Mouse (Mus musculus) cerebellum, adult (tissue): ENCODE data around the gene Plod3.
"Not testable (repeated sequence)": the region's sequence is repeated elsewhere in the genome, so short reads cannot be mapped to it uniquely, and the experiment has no call there.

Source experiments
- ATAC-seq: cut with Nextera tagmentation; 2 replicates; pipeline ENCODE4 v1.9.2; 2017; ENCODE audit warnings: mild to moderate bottlenecking, moderate library complexity, mixed read lengths; ENCODE audit not compliant: insufficient number of reproducible peaks, low FRiP score, low TSS enrichment

Gene Plod3

GRCm38 (mm10) chr5:136986695-136987137, at the start of gene Plod3:
Gene Plod3, plus strand, starts transcription at chr5:136987019.
- ATAC-seq, result peak; percentile 90

DNA sequence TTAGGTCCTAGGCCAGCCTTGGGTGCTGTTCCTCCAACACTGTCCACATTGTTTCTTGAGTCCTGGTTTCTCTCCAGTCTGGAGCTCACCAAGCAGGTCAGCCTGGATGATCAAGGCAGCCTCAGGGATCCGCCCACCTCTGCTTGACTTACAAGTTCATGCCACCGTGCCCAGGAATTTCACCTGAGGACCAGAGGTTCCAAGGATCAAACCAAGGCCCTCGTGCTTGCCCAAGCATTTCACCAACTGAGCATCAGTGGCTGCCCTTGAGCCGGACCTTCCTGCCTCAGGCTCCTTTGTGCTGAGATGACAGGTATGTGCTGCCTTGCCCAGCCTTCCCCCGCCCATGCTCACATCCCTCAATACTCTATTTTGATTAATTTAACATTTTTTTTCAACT, 49.2 kb upstream of the Plod3 start:
- ATAC-seq, result no peak

- ATAC-seq, result no peak
Observed at GRCm38 (mm10) chr5:136939284-136939683, 47.5 kb upstream of the Plod3 start.

DNA sequence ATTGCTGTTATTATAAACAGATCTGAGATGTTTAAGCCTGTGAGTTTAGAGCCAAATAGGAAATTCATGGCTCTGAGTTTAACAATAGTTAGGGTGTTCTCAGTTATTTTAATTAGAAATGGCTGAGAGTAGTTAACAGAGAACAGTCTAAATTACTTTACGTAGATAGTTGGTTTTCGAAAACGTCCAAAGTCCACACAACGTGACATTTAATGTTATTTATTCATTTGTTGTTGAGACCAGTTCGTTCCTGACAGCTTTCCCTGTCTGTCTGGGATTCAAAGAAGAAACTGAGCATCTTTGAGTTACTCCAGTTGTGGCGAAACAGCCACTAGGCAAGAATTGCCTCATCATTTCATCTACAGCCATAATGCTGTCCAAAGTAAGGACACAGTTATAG, 46.8 kb upstream of the Plod3 start:
- ATAC-seq, result not testable (repeated sequence)

DNA sequence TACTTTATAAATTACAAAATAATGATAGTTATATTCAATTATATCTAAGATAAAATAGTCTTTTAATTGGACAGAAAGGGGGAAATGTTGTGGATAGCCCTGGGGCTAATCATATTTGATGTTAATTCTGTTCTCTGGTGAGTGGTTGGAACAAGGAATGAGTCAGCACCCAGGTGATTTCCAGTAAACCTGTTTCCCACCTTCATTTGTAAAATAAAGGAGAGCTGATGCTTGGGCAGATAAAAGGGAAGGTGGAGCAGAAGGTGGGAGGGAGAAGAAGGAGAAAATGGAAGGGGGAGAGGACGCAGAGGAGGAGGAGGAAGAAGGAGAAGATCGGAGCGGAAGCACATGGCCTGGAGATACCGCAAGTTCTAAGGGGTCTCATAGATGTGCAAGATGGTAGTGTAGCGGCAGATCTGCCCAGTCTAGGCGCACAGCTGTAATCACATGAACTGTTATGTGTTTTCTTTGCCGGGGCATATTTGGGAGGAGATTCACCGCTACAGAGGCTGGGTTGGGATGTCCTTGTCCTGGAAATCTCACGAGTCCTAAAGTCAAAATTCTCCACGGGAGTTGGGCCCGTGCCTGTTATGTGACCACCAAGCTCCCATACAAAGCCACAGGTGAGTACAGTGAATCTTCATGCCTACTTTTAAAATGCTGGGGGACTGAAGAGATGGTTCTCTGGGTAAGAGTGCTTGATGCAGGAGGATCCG, 45.8 kb upstream of the Plod3 start:
- no peak for ATAC-seq

- no peak for ATAC-seq
Observed at GRCm38 (mm10) chr5:136942781-136943180, 44.0 kb upstream of the Plod3 start.

- no peak for ATAC-seq
Observed at GRCm38 (mm10) chr5:136943382-136943781, 43.4 kb upstream of the Plod3 start.

DNA sequence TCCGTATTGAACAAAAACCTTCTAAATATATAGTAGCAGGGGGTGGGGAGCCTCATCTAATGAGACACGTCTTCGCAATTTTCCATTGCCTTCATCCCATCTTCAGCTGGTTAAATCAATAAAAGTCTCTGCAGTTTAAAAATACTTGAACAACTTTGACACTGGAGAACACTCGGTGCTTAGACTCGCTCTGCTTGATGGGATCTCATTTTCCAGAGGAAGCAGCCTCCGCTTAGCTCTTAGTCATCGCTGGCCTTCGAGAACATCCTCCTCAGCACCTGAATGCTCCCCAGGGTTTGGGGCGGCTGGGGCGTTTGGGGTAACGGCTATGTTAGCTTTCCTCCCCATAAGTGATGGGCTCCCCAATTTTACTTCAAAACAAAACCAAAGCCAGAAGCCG, 41.7 kb upstream of the Plod3 start:
- no peak for ATAC-seq

- no peak for ATAC-seq
Observed at GRCm38 (mm10) chr5:136947874-136948273, 38.9 kb upstream of the Plod3 start.

GRCm38 (mm10) chr5:136949551-136950336, 37.1 kb upstream of the Plod3 start:
- ATAC-seq, result not testable (repeated sequence)

DNA sequence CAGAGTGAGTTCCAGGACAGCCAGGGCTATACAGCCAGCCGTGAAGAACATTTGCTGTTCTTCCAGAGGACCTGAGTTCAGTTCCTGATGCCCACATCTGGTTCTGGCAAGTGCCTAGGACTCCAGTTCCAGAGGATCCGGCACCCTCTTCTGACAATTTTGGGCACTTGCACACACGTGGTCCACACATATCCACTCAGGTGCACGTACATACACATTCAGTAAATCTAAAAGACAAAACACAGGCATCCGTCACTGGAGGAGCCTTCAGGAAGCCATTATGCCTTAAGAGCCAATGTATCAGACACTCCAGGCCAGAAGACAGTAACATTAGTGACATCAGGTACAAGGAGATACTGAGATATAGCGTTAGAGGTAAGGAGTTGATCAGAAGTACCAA, 36.3 kb upstream of the Plod3 start:
- ATAC-seq, result no peak

GRCm38 (mm10) chr5:136952153-136952552, 34.7 kb upstream of the Plod3 start:
- no peak for ATAC-seq

- ATAC-seq, result peak; percentile 98
Observed at GRCm38 (mm10) chr5:136953015-136953414, 33.8 kb upstream of the Plod3 start, which contains the start of gene Fis1. Gene Fis1, plus strand, starts transcription at chr5:136953275.

GRCm38 (mm10) chr5:136953440-136953951, 33.3 kb upstream of the Plod3 start:
- ATAC-seq, result peak; percentile 19; the same call in 1 of the 2 replicates

- ATAC-seq, result no peak
Observed at GRCm38 (mm10) chr5:136955622-136956021, 31.2 kb upstream of the Plod3 start.

DNA sequence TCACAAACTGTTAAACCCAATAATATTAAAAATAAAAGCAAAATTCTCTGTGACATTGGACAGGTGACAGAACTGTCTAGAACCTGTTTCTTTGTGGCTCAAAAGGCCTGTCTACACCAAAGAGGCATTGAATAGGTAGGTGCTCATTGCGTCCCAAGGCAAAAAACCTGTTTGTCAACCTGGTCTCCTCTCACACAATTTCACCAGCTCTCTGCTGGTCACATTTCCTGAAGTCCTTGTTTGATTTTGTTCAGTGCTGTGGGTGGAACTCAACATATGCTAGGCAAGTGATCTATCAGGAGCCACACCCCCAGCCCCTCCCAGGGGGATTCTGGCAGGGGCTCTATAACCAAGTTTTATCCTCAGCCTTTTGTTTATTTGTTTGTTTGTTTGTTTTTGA, 29.6 kb upstream of the Plod3 start:
- ATAC-seq, result no peak

DNA sequence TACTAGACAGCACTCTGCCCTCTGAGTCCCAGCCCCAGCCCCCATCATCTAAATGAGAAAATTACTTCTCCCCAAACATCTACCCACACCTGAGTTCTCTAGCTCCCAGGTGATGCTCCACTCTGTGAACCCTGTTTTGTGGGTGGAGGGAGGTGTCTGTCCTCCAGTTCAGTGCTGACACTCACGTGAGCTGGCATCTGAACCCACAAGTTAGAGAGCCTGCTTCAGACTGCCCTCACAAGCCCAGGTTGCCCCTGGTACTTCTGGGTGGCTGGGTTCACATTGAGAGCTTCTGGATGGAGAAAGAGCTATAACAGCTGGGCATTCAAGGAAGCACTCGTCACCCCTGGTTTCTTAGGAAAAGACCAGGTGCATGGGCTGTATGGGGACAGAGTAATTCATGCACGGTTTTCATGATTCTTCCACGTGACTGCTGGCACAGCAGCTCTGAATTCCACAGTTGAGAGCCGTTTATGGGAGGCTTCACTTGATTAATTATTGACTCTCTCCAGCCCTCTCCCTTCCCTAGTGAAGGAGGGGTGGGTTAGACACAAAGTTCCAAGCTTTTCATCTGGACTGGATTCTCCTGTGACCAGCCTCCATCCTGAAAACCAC, 27.7 kb upstream of the Plod3 start:
- ATAC-seq, result no peak

- ATAC-seq, result no peak
Observed at GRCm38 (mm10) chr5:136960053-136960452, 26.8 kb upstream of the Plod3 start.

DNA sequence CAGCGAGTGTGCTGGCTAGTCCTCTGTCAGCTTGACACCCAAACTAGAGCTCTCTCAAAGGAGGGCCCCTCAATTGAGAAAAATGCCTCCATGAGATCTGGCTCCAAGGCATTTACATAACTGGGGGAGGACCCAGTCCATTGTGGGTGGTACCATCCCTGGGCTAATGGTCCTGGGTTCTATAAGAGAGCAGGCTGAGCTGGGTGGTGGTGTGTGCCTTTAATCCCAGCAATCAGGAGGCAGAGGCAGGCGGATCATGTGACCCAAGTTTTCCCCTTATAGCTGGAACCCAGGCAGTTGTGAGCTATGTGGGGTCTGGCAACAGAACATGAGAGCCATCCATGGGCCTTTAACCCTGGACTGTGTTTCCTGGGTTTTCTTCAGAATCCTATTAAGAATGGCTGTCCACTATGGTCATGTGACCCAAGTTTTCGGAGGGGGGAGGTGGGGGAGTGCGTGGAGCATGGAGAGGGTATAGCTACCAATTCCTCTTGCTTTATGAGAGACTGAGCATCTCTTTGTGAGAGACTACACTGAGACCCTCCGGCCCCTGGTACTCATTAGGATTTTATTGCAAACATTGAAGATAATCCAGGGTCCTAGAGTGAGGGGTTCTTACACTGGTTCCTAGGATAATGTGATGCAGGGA, 25.4 kb upstream of the Plod3 start:
- ATAC-seq, result no peak

GRCm38 (mm10) chr5:136961983-136962461, 24.8 kb upstream of the Plod3 start:
- peak; percentile 84 for ATAC-seq
